9 mouse cellular contexts compared by ENCODE assay signal in genomic region chr1:42229711-42230110, GRCm38 (mm10).
A peak's percentile ranks its signal among the peaks of the same experiment; 100 is the strongest.
DNase-seq lines count a peak whose midpoint lies in the region; ATAC-seq lines count a peak whose summit lies in the region.
"Had no signal": no experiment of that assay in that cellular context is flagged by ENCODE, and none has a peak within 500 bp of the region (broad histone marks: within the 10 kb centered on the region; RNA-seq: fewer than 3 reads in every experiment).

No protein-coding gene starts in this region.

- no peak for ATAC-seq in intestine, embryonic 16.5 days
- no peak for ATAC-seq in stomach, embryonic 16.5 days (ENCODE audit: insufficient read depth, low FRiP score)

- 0 out of 2 replicates have a peak, but pooled peaks cover 2% of the 10 kb centered on the region for H3K4me1 ChIP-seq in intestine, embryonic 16.5 days (ENCODE audit: control insufficient read depth, insufficient read depth, low read length)
- H3K4me1 ChIP-seq in stomach, embryonic 16.5 days (ENCODE audit: control insufficient read depth, insufficient read depth, low read length): no peaks in the 10 kb centered on the region

- no peak overlapping the region for H3K27ac ChIP-seq in intestine, embryonic 16.5 days (ENCODE audit: low read length)
- H3K27ac ChIP-seq in stomach, embryonic 16.5 days (ENCODE audit: low read length): no peak overlapping the region

- no peaks in the 10 kb centered on the region for H3K36me3 ChIP-seq in intestine, embryonic 16.5 days (ENCODE audit: control insufficient read depth, insufficient read depth, low read length)
- H3K36me3 ChIP-seq in stomach, embryonic 16.5 days (ENCODE audit: control insufficient read depth, insufficient read depth, low read length): no peaks in the 10 kb centered on the region

- 48% methylated on average over 12 of the region's 12 CpGs for WGBS in intestine, embryonic 16.5 days
- WGBS in stomach, embryonic 16.5 days: 47% methylated on average over 12 of the region's 12 CpGs

- peak; percentile 6 to 20 for DNase-seq in heart, adult 18-20 months
- no peak for DNase-seq in heart, adult 11 months
- peak; percentile 76 to 80 for DNase-seq in right cerebral cortex, postnatal 10 days (ENCODE audit: low spot score in 2 of 2)
- no peak for DNase-seq in right cerebral cortex, postnatal 36 days (ENCODE audit: low spot score in 2 of 2)
- DNase-seq in B cell, adult 2 months: no peak
- no peak for DNase-seq in ovary, adult 18-20 months (ENCODE audit: low spot score)

- no peaks in the 10 kb centered on the region for H3K9me3 ChIP-seq in intestine, embryonic 16.5 days (ENCODE audit: control insufficient read depth, low read length)
- H3K9me3 ChIP-seq in stomach, embryonic 16.5 days (replicated peaks; ENCODE audit: control insufficient read depth, low read length): no peaks in the 10 kb centered on the region

- 0 out of 2 replicates have a peak overlapping the region, but pooled peaks have one; percentile 32 for H3K4me2 ChIP-seq in intestine, embryonic 16.5 days (ENCODE audit: low read depth, low read length)
- H3K4me2 ChIP-seq in stomach, embryonic 16.5 days (ENCODE audit: low read depth, low read length): peak overlapping the region; percentile 35

- H3K27me3 ChIP-seq in intestine, embryonic 16.5 days (replicated peaks; ENCODE audit: control insufficient read depth, insufficient read depth, low read length): no peaks in the 10 kb centered on the region
- no peaks in the 10 kb centered on the region for H3K27me3 ChIP-seq in stomach, embryonic 16.5 days (ENCODE audit: control insufficient read depth, insufficient read depth, low read length)

- H3K9ac ChIP-seq in intestine, embryonic 16.5 days (ENCODE audit: low read depth, low read length): no peak overlapping the region
- no peak overlapping the region for H3K9ac ChIP-seq in stomach, embryonic 16.5 days (ENCODE audit: low read length)

- H3K4me3 ChIP-seq in intestine, embryonic 16.5 days (ENCODE audit: low read length): no peak overlapping the region
- H3K4me3 ChIP-seq in stomach, embryonic 16.5 days (replicated peaks; ENCODE audit: low read length): no peak overlapping the region
- H3K4me3 ChIP-seq: erythroblast, embryonic 14.5 days had no signal

Comparison
In these comparisons a context has a peak if more than half of its experiments do, and no peak if none do; other contexts are left out.
1. DNase-seq: peak in heart, adult 18-20 months (2 of 2) and right cerebral cortex, postnatal 10 days (2 of 2); none in heart, adult 11 months (single experiment), right cerebral cortex, postnatal 36 days (0 of 2), B cell, adult 2 months (0 of 2) and ovary, adult 18-20 months (single experiment).